Mouse (Mus musculus) right cerebral cortex, postnatal 14 days (tissue): ENCODE data around the gene Ell.
A peak's percentile ranks its signal among the peaks of the same experiment; 100 is the strongest.

Source experiments
- DNase-seq: peaks from one replicate; pipeline ENCODE4 v3.0.0; 2022

Gene Ell

GRCm38 (mm10) chr8:70618888-70619334 is 79.7 kb downstream of the Ell start:
- DNase-seq: no peak

DNA sequence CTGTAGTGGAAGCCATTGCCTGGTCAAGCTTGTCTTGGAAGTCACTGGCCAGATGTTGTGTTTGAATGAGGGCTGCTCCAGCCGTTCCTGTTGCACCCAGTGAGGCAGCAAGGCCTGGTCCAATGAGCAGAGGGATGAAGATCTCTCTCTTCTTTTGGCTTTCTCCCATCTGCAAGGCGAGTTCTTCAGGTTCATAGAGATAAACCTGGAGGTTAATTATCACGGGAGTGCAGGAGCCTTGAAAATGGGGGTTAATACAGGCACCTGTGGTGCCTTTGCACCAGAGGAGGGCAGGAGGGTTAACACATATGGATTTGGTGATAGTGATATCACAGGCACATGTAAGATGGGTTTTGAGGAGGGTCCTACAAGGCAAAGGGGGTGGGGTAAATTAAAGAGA is 83.0 kb downstream of the Ell start:
- DNase-seq: no peak

DNA sequence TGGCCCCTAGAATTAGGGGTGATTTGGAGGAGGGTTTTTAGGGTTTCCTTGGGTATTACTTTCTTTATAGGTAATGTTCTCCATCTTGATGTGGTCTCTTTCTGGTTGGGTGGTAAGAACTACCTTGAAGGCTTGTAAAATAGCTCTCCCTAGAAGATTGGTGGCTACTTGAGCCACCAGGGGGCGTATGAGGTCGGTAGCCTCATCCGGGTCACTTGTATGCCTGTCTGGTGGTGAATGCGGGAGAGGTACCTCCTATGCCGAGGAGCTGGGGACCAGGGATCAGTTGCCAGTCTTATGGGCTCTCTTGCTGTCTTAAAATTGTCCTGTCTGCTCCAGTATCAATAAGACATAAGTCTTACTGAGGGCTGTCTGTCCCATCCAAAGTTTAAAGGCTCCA is 85.8 kb downstream of the Ell start:
- DNase-seq: no peak

DNA sequence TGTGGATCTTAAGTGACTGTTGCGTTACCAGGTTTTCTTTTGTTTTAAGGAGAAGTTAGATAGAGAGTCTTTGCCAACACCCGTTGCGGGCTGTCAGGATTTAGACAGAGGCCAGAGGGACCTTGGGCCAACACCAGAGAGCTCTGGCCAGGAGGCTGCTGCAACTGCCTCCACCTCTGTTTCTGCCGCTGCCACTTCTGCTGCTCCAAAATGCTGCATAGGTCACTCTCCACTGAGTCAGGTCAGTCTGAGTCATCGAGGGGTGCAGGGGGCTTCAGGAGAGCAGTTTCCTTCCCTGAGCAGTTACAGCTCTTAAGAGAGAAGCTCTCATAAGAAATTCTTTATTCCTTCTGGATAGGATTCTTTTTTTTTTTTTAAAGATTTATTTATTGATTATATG is 87.8 kb downstream of the Ell start:
- DNase-seq: no peak

- DNase-seq: no peak
Measured at GRCm38 (mm10) chr8:70628986-70629490, 89.8 kb downstream of the Ell start.

DNA sequence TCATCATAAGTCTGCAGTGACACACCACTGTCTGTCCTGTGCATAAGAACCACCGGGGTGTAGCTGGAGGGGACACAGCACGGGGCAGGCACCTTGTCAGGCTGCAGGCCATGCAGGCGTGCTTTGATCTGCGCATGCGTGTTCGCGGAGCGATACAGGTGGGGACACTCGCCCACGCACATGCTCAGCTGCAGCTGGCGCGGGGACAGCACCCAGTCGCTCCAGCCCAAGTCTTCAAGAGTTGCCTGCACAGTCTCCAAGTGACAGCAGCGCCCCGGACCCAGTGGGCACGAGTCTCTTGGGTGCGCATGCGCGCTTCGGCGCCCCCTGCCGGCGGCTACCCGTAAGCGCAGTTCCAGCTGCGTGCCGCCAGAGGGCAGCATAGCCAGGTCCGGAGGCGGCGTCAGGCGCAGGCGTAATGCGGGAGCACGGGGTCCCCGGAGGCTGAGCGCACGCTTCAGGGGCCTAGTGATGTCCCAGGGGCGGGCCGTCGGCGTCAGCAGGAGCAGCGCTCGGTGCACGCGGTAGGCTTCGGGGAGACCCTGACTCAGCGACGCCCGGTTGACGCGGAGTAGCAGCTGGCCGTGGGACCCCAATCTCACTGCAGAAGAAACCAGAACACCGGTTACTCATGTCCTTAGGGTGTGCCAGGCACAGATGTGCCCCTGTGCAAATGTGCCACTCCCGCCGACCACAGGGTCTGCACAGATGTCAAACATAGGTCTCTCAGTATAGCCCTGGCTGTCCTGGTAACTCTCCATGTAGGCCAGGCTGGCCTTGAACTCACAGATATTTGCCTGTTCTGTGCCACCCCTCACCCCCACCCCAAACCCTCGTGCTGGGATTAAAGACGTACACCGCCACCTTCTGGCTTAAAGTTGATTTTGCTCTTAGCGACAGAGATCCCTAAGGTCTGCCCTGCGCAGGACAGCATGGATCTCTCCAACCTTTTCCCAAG is 90.6 kb downstream of the Ell start:
- peak; percentile 84 for DNase-seq

DNA sequence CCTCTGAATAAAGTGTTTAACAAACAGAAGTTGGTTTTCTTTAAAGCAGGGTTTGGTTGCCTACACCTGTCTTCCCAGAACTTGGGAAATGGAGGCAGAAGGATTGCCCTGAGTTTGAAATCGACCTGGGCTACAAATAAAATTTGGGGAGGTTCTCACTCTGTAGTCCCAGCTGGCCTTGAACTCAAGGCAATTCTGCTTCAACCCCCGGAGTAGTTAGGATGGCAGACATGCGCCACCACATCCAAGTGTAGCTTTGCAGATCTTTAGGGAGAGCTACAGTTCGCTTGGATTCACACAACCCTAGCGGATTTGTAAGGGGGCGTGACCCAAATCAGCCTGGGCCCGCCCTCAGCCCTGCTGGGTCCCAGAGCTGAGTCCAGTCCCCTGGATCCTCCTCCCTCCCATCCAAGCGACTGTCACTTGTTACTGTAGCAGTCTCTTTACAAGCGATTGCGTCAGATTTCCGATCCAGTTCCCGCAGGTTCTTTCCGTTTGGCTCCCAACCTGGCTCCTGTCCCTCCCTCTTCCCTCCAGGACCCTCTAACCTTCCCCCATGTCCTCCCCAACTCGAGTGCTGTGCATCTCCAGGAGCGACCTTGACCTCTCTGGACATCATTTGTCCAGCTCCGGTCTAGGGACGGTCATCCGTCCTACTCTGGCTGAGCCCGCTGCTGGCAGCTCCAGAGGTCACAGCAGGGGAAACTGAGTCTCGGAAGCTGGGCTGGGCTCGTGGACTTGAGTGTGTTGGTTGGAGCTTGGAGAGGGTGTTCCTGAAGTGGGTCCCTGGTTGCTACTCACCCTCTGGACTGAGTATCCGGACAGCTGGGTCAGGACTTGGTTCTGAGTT is 91.5 kb downstream of the Ell start:
- no peak for DNase-seq

- no peak for DNase-seq
Measured at GRCm38 (mm10) chr8:70631436-70631835, 92.2 kb downstream of the Ell start.

DNA sequence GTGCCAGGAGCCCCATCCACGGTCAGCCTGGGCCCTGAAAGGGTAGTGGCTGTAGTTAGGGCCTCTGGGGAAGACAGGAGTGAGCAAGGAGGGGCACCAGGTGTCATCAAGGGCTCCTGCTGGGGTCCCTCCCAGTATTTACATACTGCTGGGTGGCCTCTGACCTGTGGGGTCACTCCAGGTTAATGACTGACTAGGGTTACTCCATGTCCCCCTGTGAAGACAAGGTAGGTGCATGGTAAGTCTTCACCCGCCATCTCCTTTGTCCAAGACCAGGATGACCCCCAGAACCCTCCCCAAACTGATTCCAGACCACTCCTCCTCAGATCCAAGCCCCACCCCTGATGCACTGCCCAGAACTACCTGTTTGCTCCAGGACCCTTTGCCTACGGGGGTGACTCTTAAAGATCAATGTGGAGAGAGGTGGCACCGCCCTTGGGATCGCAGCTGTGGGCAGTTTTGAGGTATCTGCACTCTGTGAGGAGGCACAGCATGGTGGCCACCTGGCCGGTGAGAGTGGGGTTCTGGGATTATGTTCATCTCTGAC is 93.2 kb downstream of the Ell start, which contains the start of gene Gdf15:
TSS of gene Gdf15 (minus strand) at position 111 of the 547 bp plus-strand sequence.
- DNase-seq: no peak

- DNase-seq: no peak
Measured at GRCm38 (mm10) chr8:70634066-70634465, 94.8 kb downstream of the Ell start.

DNA sequence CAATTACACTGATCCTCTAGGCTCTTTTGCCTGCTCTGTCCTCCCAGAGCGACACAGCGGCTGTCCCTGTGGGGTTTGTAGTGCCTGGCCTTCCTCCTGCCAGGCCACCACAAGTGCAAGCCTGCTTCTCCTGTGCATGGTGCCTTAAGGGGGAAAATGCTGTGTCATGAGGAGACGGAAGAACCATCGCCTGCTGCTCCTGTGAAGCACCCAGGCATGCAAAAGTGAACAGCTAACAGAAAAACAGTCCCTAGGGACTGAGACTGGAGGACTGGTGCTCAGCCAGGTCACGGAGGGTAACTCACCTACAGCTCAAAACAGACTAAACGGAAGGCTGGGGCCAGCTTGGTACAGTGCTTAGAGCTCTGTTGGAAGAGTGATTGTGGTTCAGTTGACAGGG is 96.3 kb downstream of the Ell start:
- no peak for DNase-seq

- no peak for DNase-seq
Measured at GRCm38 (mm10) chr8:70636838-70637237, 97.6 kb downstream of the Ell start.

DNA sequence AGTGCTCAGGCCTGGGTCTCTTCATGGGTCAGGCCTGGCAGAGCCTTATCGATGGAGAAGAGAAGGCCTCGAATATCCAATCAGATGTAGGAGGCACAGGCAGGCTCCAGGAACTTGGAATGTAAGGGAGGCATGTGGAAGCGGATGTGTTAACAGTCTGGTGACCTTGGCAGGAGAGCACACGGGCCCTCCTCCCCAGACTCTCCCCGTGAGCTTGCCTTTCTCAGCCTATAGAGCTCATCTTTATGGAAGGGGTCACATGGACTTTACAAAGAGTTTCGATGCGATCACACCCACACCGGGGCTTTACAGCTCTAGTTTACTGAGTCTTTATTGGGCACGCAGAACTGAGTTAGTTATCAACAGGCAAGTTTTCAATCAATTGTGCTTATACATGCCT is 99.5 kb downstream of the Ell start:
- no peak for DNase-seq
